Mouse (Mus musculus): Measurements from ENCODE around the gene Pcsk5.

Gene Pcsk5

DNA sequence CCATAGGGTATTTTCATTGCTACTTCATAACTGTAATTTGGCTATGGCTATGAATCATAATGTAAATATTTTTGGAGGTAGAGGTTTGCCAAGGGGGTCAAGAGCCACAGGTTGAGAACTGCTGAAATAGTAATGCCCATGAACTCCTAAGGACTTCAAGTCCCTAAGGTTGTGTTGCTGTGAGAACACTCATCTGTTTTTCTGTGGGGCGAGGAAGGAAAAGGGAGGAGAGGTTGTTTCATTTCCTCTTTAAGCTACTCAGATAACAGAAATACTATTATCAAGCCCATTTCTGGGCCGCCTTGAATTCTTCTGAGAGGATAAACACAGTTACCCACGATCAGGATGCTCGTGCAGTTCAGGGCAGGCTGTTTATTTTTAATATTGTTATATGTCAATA, 440.6 kb downstream of the Pcsk5 start:
- DNase-seq (ENCODE audit: low spot score in 2 of 2), result no peak

DNA sequence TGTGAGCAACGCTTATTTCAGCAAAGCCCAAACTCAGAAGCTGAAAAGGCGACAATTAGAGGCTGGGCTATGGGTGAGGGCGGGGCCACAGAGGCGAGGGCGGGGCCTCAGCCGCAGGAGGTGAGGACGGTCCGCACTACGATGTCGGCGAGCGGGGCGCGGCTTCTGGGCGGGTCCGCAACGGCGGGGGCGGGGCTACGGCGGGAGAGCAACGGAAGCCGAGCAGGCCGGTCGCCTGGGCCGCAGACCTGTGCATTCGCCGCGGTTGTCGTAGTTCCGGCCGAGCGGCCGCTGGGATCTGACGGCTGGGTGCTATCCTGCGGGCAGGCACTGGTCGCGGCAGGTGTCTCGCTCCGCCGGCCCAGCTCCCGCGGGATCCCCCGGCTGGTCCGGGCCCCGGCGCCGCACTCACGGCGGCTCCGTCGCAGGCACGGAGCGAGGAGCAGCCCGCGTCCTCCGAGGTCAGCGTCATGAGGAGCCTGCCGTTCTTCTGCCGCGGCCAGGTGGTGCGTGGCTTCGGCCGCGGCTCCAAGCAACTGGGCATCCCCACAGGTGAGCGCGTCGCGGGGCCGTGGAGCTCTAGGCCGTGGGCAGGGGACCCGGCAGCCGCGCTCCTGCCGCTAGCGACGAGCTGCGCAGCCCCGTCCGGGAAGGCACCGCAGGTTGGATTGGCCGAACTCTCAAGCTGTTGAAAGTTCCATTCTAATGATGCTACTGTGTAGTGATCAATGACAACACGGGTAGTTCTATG, 443.4 kb downstream of the Pcsk5 start, which contains the start of gene Rfk:
Gene Rfk (plus strand): TSS at position 203 of the 751 bp plus-strand sequence.
- peak; percentile 85 to 92 for DNase-seq (ENCODE audit: low spot score in 2 of 2)

DNA sequence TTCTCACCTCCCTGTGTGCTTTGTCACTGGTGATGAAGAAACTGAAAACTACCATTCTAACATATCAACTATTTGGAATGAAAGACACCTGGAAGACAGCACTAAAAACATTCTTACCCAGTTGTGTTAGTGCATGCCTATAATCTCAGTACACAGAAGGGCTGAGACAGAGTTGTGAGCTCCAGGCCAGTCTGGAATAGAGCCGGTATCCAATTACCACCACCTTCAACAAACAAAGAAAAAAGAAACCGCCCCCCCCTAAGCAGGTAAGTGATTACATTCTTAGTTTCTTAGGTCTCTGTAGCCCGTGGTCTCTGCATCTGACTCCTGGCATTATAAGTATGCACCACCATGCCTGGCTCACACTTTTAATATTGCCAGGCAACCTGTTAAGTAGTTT, 444.6 kb downstream of the Pcsk5 start:
- DNase-seq (ENCODE audit: low spot score in 2 of 2), result no peak

DNA sequence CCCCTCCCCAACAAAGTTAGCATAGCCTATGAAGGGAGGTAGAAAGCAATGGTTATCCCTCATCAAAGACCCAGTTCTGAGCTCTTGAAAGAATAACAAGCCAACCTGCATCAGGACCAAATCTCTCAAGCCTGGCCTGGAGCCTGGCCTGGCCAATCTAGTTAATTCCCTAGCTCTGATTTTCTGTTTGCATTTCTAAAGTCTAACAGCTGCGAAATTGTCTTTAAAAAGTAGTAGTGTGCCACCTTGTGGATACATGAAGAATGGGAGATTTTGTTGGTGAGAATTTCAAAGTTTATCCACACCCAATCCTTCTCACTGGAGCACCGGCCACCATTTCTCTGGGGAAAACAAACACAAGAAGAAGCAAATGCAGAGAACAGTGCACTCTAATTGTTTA, 449.0 kb downstream of the Pcsk5 start:
- DNase-seq (ENCODE audit: low spot score in 2 of 2), result no peak

DNA sequence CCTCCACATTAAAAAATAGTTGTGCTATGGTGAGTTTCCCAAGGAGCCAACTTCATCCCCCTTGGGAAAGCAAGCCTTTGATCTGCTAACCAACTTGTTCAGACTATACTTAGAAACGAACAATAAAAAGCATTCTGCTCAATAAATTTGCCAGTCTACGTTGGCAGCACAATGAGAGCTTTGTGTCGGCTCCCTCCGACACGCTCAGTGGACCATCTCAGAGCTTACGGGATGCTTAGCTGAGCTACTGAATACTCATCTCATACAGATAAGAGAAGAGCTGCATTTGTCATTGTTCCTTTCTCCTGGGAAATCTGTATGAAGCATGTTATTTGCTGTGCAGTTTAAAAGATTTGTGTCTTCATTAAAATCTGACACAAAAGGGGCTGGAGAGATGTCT, 451.0 kb downstream of the Pcsk5 start:
- DNase-seq (ENCODE audit: low spot score in 2 of 2), result no peak

DNA sequence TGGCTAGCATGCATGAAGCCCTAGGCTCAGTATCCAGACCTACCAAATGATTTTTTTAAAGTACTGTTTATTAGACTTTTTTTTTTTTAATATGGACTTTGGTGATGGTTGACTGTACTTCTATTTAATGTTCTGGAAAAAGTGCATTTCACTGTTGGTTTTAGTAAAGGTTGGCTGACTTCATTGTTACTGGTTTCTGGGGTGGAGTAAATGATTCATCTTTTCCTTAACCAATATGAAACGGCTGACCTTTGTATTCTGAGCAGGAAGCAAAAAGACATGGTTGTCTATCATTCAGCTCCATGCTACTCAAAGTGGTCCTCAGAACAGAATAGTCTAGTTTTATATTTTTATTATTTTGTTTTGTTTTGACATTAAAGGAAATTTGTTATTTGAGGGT, 452.0 kb downstream of the Pcsk5 start:
- no peak for DNase-seq (ENCODE audit: low spot score in 2 of 2)

DNA sequence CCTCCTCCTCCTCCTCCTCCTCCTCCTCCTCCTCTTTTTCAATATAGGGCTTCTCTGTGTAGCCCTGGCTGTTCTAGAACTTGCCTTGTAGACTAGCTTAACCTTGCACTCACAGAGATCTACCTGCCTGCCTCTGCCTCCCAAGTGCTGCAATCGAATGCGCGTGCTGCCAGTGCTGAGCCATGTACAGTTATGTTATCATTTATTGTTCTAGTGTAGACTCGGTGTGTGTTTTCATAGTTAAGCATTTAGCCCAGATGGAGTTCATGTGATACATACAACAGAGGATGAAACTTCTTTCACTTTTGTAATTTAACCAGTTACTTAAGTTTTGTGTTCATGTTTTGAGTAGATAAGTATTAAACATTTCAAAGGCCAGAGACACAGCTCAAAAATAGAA, 452.4 kb downstream of the Pcsk5 start:
- no peak for DNase-seq (ENCODE audit: low spot score in 2 of 2)

DNA sequence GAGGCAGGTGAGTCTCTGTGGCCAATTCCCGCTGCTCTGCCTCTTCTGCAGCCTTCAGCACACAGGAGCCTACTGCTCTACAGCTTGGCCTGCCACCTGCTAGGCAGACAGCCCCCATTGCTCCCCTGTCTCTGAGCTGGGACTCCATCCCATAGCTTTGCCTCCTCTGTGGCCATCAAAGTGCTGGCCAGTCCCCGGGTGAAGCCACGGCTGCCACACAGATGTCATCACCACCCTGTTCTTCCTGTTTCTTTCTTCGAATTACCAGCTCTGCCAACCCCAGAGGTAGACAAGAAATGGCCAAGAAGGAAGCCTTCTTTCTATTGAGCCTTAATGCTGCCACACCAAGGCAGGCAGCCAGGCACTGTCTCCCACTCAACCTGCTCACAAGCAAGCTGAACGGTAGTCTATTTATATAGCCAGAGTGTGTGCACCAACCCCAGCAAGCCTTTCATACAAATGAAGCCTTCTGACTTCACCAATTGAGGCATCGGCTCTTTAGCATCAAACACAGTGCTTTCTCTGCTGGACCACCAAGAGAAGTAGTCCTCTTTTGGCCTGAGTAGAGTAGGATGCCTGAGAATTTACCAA, 454.5 kb downstream of the Pcsk5 start:
- DNase-seq (ENCODE audit: low spot score in 2 of 2), result no peak
